Mouse (Mus musculus): ENCODE measurements at regions not wholly inside any gene's neighbourhood (a gene's known extent, or its start where the extent isn't known, plus 50 kb on each side); places are given as distances from the start of the nearest gene placed in this dataset.

DNA sequence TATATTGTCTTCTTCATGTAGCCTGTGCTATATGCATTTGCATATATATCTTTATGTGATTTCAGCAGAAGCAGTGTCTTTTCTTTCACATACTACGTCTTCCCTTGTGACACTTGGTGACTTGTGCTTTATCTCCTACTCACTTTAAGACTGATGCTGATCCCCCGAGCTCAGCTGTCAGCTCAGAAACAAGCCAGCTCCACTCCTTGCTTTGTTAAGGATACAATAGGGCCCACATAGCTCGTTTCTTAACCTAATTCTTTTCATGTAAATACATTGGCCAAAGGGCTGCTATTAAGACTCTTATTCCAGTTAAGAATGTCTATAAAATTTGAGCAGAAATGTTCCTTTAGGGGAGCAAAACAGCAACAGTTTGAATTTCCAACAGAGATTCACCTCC, 193.8 kb upstream of the Hhip start:
- H3K4me2 ChIP-seq (replicated peaks), result no peak overlapping the region
- ATAC-seq (ENCODE audit: low FRiP score, low read depth), result peak; percentile 16; the same call in 1 of the 2 replicates
- WGBS, result 3% methylated on average over 3 of the region's 3 CpGs
- H3K9ac ChIP-seq (replicated peaks), result no peak overlapping the region
- no peak overlapping the region for H3K4me3 ChIP-seq
- no peaks in the 10 kb centered on the region for H3K36me3 ChIP-seq
- no peaks in the 10 kb centered on the region for H3K9me3 ChIP-seq
- H3K27me3 ChIP-seq, result no peaks in the 10 kb centered on the region
- no peak overlapping the region for H3K27ac ChIP-seq (replicated peaks)
- H3K4me1 ChIP-seq, result peaks cover 3% of the 10 kb centered on the region

DNA sequence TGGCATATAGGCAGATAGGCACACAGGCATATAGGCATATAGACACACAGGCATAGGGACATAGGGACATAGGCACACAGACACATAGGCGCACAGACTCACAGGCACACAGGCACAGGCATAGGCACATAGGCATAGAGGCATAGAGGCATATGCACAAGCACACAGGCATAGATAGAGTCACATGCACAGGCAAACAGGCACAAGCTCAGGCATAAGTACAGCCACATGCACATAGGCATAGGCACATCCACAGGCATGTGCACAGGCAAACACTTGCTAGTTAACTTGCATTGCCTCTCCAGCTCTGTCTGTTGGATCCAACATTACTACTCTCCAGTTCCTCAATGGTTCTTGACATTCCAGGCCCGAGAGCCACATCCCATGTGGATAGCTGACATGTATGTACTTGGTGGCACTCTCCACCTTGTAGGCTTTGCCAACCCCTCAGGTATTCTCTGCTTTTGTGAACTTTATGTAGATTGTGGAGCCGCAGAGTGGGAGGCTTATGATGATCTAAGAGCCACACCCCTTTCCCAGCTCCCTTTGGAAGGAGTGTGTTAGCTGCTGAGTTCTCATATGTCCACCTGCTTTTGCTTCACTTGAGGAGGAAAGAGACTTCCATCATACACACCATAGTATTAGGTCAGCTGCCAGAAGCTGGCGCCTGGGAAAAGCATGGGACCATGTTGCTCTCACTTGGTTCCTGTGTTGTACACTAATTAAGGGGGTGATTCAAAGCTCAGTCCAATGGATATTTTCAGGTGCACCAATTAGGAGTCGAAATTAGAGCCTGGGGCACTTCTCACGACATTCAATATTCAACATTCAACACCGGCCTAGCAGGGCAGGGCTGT, 192.7 kb upstream of the Hhip start:
- H3K4me2 ChIP-seq (replicated peaks), result no peak overlapping the region
- peak; percentile 54; the same call in 1 of the 2 replicates for ATAC-seq (ENCODE audit: low FRiP score, low read depth)
- H3K4me1 ChIP-seq, result peaks cover 3% of the 10 kb centered on the region
- no peaks in the 10 kb centered on the region for H3K27me3 ChIP-seq
- 86% methylated on average over 7 of the region's 7 CpGs for WGBS
- no peak overlapping the region for H3K27ac ChIP-seq (replicated peaks)
- no peak overlapping the region for H3K9ac ChIP-seq (replicated peaks)
- no peak overlapping the region for H3K4me3 ChIP-seq
- no peaks in the 10 kb centered on the region for H3K36me3 ChIP-seq
- H3K9me3 ChIP-seq, result no peaks in the 10 kb centered on the region

DNA sequence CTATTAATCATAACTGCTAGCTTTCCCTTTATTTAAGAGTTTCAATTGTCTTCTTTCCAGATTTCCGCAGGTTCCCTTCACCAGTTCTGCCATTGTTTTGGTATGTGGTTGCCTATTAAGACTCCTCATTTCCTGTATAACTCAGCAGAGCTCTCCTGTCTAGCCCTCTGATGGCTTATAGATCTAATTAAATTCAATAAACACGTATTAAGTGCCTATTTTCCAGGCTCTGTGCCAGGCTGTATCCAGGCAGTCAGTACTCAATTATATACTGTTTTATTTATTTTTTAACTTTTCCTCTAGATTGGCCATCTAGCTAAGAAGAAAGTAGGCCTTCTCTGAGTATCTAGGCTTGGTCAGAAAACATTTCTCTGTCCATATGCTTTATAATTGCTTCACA, 192.0 kb upstream of the Hhip start:
- no peak overlapping the region for H3K27ac ChIP-seq (replicated peaks)
- no peak overlapping the region for H3K4me2 ChIP-seq (replicated peaks)
- no peak overlapping the region for H3K4me3 ChIP-seq
- ATAC-seq (ENCODE audit: low FRiP score, low read depth), result no peak
- 70% methylated on average over 2 of the region's 2 CpGs for WGBS
- no peak overlapping the region for H3K9ac ChIP-seq (replicated peaks)
- H3K9me3 ChIP-seq, result no peaks in the 10 kb centered on the region
- H3K36me3 ChIP-seq, result no peaks in the 10 kb centered on the region
- H3K4me1 ChIP-seq, result peaks cover 3% of the 10 kb centered on the region
- no peaks in the 10 kb centered on the region for H3K27me3 ChIP-seq

DNA sequence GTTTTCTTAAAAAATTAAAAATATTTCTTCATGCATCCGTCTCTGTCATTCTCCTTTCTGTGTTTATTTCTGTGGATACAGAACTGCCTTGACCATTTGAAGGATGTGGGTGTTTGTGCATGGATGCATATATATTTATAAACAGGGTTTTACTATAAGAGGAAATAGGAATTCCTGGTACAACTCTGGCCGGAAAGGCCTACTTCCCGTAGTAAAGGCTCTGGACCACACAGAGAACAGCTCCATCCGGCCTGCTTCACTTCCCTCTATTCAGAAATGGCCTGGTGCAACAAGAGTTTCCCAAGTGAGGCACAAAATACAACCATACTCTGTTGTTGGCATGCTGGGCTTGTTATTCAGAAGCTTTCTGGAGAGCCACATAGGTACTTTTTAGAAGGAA, 182.1 kb upstream of the Hhip start:
- ATAC-seq (ENCODE audit: low FRiP score, low read depth), result no peak
- Histone ChIP-seq H3K4me2 (replicated peaks) (no peak overlapping the region), H3K9me3 (no peaks in the 10 kb centered on the region), H3K4me3 (no peak overlapping the region), H3K9ac (replicated peaks) (no peak overlapping the region), H3K27me3 (no peaks in the 10 kb centered on the region), H3K36me3 (no peaks in the 10 kb centered on the region), H3K4me1 (no peaks in the 10 kb centered on the region), H3K27ac (replicated peaks) (no peak overlapping the region)
- WGBS, result 86% methylated on average over 4 of the region's 4 CpGs

DNA sequence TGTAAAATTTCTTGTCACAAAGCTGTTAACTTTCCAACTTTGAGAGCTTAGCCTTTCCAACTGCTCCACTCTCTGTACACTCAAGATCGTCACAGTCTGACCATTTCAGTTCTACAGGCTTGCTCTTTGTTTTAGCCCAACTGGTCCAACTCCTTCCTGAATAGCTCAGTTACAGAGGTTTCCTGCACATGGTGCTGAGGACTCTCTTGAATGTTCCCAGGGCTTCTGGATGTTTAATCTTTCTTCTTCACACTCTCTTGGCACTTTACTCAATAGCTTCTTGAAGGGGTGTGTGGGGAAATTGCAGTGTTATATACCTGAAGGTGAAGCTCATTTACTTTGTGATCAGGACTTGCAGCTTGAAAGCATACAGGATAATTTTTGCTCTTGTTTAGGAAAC, 152.6 kb upstream of the Hhip start:
- H3K9ac ChIP-seq (replicated peaks), result no peak overlapping the region
- no peak for ATAC-seq (ENCODE audit: low FRiP score, low read depth)
- no peak overlapping the region for H3K27ac ChIP-seq (replicated peaks)
- no peaks in the 10 kb centered on the region for H3K9me3 ChIP-seq
- peaks cover under 1% of the 10 kb centered on the region; the same call in 1 of the 2 replicates for H3K4me1 ChIP-seq
- no peaks in the 10 kb centered on the region for H3K27me3 ChIP-seq
- 89% methylated on average over 1 of the region's 1 CpGs for WGBS
- H3K4me2 ChIP-seq (replicated peaks), result no peak overlapping the region
- H3K4me3 ChIP-seq, result no peak overlapping the region
- no peaks in the 10 kb centered on the region for H3K36me3 ChIP-seq

DNA sequence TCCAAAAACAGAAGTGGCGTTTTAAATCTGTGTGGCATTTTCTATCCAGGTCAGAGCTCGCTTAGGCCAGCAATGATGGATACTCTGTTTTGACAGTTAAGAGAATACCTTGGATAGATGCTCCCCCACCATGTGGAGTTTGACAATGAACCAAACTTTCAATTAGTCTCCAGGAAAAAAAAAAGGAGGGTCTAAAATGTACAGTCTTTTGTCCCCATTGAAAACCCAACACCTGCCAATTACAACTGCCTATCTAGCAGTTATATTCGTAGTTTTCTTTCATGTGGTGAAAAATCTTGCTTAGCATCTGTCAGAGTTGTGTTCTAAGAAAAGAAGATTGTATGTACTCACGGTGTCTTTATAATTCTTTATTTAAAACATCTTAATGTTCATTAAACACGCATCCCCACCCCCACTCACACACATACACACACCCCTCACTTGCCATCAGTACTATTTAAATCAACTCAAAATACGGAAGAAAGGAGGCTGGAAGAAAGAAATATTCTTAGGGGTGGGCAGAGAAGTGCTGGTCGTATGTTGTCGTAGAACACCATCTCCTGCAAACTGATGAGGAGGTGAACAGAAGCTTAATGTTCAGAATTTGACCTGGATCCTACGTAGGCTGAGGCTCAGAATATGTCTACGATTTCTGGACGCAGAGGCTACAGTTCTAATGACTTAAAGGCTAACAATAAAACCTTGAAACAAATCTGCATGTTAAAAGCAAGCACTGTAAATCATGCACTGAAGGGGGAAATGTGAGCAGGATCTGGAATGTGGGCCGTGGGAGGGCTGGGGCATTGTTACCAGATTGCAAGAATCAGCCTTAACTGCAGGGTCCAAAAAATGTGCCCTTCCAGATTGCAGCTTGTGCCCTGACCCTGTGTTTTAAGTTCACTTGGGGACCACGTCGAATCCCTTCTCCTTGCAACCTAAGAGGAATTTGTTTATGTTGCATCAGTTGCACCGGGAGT, 147.2 kb upstream of the Hhip start:
- no peak overlapping the region for H3K9ac ChIP-seq (replicated peaks)
- ATAC-seq (ENCODE audit: low FRiP score, low read depth), result no peak

DNA sequence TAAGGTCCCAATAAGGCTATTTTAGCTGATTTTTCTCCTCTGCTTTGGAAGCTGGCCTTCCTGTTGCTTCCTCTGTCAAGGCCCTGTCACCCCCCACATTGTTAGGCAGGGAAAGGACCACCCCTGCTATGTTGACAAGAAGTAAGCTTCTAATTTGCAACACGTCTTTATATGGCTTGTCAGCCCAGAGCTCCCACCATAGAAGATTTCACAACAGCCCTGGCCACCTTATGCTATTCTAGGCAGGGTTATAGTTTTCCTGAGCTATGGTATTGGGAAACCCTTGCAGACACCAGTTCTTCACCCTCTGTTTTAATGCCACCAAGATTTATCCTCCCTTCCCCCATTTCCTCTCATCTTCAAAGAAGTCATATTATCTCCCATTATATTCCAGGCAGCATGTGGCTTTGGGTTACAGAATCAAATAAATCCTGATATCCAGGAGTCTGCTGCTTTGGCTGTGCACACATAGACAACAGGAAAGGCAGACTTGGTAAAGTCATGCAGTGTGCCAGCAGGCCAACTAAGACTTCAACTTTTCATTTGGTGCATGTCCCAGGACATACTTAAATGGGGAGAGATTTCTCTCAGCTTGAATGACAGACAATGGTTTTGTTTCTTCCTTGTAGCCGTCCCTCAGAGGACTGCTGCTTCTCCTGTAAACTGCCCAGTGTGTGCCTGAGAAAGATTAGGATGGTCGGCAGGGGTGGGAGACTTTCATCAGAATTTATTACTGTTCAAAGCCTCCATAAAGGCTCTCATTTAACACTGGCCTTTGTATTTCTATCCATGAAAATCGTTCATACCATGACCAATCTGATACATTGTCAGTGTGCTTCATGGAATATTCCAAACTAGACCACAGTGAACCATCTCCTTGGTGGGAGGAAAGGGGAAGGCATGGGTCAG, 146.2 kb upstream of the Hhip start:
- peaks cover 14% of the 10 kb centered on the region for H3K4me1 ChIP-seq
- no peaks in the 10 kb centered on the region for H3K27me3 ChIP-seq
- no peak overlapping the region for H3K4me3 ChIP-seq
- H3K4me2 ChIP-seq (replicated peaks), result no peak overlapping the region
- peak; percentile 70 for ATAC-seq (ENCODE audit: low FRiP score, low read depth)
- no peaks in the 10 kb centered on the region for H3K9me3 ChIP-seq
- H3K27ac ChIP-seq (replicated peaks), result no peak overlapping the region
- H3K36me3 ChIP-seq, result no peaks in the 10 kb centered on the region
- 42% methylated on average over 4 of the region's 4 CpGs for whole genome bisulfite sequencing
- H3K9ac ChIP-seq (replicated peaks), result no peak overlapping the region

More for the DNA sequence above, 147.2 kb upstream of the Hhip start:
- Histone ChIP-seq H3K27ac (replicated peaks) (no peak overlapping the region), H3K4me2 (replicated peaks) (no peak overlapping the region), H3K9me3 (no peaks in the 10 kb centered on the region), H3K4me3 (no peak overlapping the region), H3K27me3 (no peaks in the 10 kb centered on the region), H3K36me3 (no peaks in the 10 kb centered on the region), H3K4me1 (peaks cover 14% of the 10 kb centered on the region)
- WGBS, result 70% methylated on average over 15 of the region's 15 CpGs

DNA sequence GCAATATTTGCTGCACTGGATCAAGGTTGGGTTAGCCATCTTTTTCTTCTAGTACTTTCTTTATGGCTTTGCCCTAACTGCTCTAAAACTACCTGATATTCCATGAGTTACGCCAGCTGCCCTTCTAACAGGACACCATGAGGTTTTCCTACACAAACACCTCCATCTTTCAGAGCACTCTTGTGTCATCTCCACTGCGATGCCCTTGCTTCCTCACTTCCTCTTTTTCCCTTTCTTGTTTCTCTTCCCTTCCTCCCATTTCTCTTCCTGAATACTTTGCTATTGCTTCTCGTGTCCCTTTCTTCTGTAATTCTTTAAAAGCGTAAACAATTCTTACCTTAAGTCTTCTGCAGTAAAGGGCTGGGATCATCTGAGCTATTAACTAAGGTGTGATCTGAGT, 139.9 kb upstream of the Hhip start:
- no peaks in the 10 kb centered on the region for H3K4me1 ChIP-seq
- no peak overlapping the region for H3K9ac ChIP-seq (replicated peaks)
- ATAC-seq (ENCODE audit: low FRiP score, low read depth), result no peak
- no peaks in the 10 kb centered on the region for H3K36me3 ChIP-seq
- H3K27me3 ChIP-seq, result no peaks in the 10 kb centered on the region
- H3K4me3 ChIP-seq, result no peak overlapping the region
- H3K4me2 ChIP-seq (replicated peaks), result no peak overlapping the region
- no peak overlapping the region for H3K27ac ChIP-seq (replicated peaks)
- H3K9me3 ChIP-seq, result no peaks in the 10 kb centered on the region
- 92% methylated on average over 4 of the region's 4 CpGs for WGBS

DNA sequence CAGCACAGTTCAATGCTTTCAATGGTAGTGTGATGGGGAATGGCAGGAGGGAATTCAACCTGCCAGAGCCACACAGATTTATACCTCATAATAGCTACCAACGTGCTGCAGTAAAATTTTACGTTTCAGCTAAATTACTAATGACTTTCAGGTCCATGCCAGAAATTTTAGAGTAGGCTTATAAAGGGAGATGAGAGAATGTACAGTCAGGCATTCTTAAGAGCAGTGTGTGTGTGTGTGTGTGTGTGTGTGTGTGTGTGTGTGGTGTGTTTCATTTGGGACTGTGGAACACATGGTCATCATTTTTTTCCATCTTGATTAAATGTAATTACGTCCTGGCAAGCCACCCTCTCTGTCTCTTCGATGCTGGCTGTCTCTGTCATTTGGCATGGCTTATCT, 132.7 kb upstream of the Hhip start:
- Histone ChIP-seq H3K9ac (replicated peaks) (no peak overlapping the region), H3K27me3 (no peaks in the 10 kb centered on the region), H3K4me2 (replicated peaks) (no peak overlapping the region), H3K4me3 (no peak overlapping the region), H3K27ac (replicated peaks) (no peak overlapping the region), H3K4me1 (no peaks in the 10 kb centered on the region), H3K36me3 (no peaks in the 10 kb centered on the region), H3K9me3 (no peaks in the 10 kb centered on the region)
- no peak for ATAC-seq (ENCODE audit: low FRiP score, low read depth)
- 88% methylated on average over 4 of the region's 4 CpGs for WGBS

DNA sequence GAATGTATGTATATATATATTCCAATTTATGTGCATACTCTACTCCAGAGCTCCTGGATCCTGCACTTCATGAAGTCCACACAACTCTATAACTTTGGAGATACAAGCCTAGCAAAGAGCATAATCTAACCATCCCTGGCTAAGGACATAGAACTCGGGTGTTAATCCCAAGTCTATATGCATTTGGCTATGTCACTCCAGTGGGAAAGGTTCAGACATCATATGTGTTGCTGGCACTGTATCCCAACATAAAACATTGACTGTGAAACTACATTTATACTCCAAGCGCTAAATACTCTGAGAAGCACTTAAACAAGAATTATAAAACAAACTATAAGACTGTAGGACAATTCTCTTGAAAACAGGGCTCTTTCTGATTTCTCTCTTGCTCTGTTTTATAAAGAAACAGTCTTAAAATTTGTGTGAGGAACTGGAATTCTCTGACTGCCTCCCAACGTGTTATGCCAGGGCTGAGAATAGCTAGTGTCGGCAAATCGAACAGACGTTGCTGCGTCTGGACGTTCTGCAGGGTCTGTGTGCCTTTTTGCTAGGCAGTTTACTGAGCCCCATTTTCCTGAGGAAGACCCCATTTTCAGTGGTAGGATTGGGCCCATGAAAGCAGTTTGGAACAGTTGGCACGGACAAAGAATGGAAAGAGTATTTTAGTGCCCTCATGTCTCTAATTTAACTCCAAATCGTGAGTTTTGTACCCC, 132.1 kb upstream of the Hhip start:
- Histone ChIP-seq H3K4me1 (no peaks in the 10 kb centered on the region), H3K36me3 (no peaks in the 10 kb centered on the region), H3K9me3 (no peaks in the 10 kb centered on the region), H3K9ac (replicated peaks) (no peak overlapping the region), H3K27ac (replicated peaks) (no peak overlapping the region), H3K4me3 (no peak overlapping the region), H3K27me3 (no peaks in the 10 kb centered on the region), H3K4me2 (replicated peaks) (no peak overlapping the region)
- ATAC-seq (ENCODE audit: low FRiP score, low read depth), result no peak
- WGBS, result 88% methylated on average over 10 of the region's 10 CpGs

DNA sequence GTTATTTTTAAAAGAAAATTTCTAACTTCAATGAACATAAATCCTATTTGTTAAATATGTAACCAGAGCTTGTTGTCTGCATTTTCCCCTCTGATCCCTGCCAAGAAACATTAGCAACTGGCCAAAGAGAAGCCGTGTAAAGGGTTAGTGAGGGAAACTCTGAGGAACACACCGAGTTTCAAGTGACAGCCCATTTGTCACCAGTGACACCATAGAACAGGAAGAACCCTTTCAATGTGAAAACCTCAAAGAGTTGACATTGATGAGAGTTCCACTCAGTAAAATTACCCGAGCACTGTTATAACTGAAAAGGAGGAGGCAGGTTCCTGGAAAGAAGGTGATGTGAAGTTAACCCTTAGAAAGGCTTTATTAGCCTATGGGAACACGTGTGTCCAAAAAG, 127.5 kb upstream of the Hhip start:
- no peak for ATAC-seq (ENCODE audit: low FRiP score, low read depth)
- no peaks in the 10 kb centered on the region for H3K27me3 ChIP-seq
- H3K9me3 ChIP-seq, result no peaks in the 10 kb centered on the region
- no peaks in the 10 kb centered on the region for H3K36me3 ChIP-seq
- no peak overlapping the region for H3K27ac ChIP-seq (replicated peaks)
- no peak overlapping the region for H3K4me3 ChIP-seq
- H3K4me1 ChIP-seq, result no peaks in the 10 kb centered on the region
- H3K9ac ChIP-seq (replicated peaks), result no peak overlapping the region
- 74% methylated on average over 4 of the region's 4 CpGs for WGBS
- no peak overlapping the region for H3K4me2 ChIP-seq (replicated peaks)

All from midbrain, embryonic 12.5 days (tissue).